Mouse (Mus musculus): ENCODE measurements at regions not wholly inside any gene's neighbourhood (a gene's known extent, or its start where the extent isn't known, plus 50 kb on each side); places are given as distances from the start of the nearest gene placed in this dataset.

DNA sequence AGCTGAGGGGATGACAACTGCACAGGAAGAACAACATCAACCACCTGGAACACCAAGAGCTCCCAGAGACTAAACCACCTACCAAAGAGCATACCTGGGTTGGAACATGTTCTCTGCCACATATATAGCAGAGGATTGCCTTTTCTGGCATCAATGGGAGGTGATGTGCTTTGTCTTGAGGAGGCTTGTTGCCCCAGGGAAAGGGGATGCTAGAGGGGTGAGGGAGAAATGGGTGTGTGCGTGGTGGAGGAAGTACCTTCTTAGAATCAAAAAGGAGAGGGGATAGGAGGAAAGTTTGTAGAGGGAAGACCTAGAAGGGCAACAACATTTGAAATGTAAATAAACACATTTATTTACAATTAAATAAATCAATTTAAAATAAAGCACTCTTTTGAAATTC lies 358.5 kb upstream of the Pfkp start:
- no peak for TF ChIP-seq CTCF (IDR thresholded peaks at IDR 0.05; ENCODE audit: control insufficient read depth, insufficient read depth, insufficient read length)
- no peak for TF ChIP-seq MYOG (IDR thresholded peaks at IDR 0.05; ENCODE audit: control insufficient read depth, extremely low read depth, insufficient read length)
- no peak for TF ChIP-seq CEBPB (IDR thresholded peaks at IDR 0.05; ENCODE audit: low read depth)
- no peak for TF ChIP-seq MAX (IDR thresholded peaks at IDR 0.05)

Data from C2C12 (cell line).